Mouse (Mus musculus): ENCODE measurements at regions not wholly inside any gene's neighbourhood (a gene's known extent, or its start where the extent isn't known, plus 50 kb on each side); places are given as distances from the start of the nearest gene placed in this dataset. TPM values are rescaled to one million over a fixed set of nuclear protein-coding genes. Genes with fewer than 3 reads are reported as not detected.

- H3K9me3 ChIP-seq (replicated peaks) = 0 out of 2 replicates have a peak, but pooled peaks cover 2% of the 10 kb centered on the region
- H3K36me3 ChIP-seq = no peaks in the 10 kb centered on the region
- no peaks in the 10 kb centered on the region for H3K27me3 ChIP-seq (replicated peaks)
- H3K27ac ChIP-seq (replicated peaks) = no peak overlapping the region
- WGBS = 16% methylated on average over 6 of the region's 6 CpGs
- ATAC-seq (ENCODE audit: low FRiP score) = no peak
- no peak overlapping the region for H3K9ac ChIP-seq (replicated peaks)
- H3K4me2 ChIP-seq = no peak overlapping the region
- H3K4me1 ChIP-seq = peaks cover 6% of the 10 kb centered on the region; the same call in 1 of the 2 replicates
- no peak overlapping the region for H3K4me3 ChIP-seq (replicated peaks)
These were observed 677.8 kb upstream of the Tmpo start for GRCm38 (mm10) chr10:91858711-91859595.

- 55% methylated on average over 3 of the region's 3 CpGs for WGBS
- no peak for ATAC-seq (ENCODE audit: low FRiP score)
- no peaks in the 10 kb centered on the region for H3K4me1 ChIP-seq
These were observed 646.0 kb upstream of the Tmpo start for GRCm38 (mm10) chr10:91827074-91827473.

GRCm38 (mm10) chr10:91823499-91823898 is 642.4 kb upstream of the Tmpo start:
- no peak overlapping the region for H3K4me3 ChIP-seq (replicated peaks)
- 92% methylated on average over 5 of the region's 5 CpGs for WGBS

More at GRCm38 (mm10) chr10:91827074-91827473, 646.0 kb upstream of the Tmpo start:
- no peaks in the 10 kb centered on the region for H3K36me3 ChIP-seq
- H3K9ac ChIP-seq (replicated peaks) = no peak overlapping the region
- no peaks in the 10 kb centered on the region for H3K27me3 ChIP-seq (replicated peaks)
- H3K9me3 ChIP-seq (replicated peaks) = no peaks in the 10 kb centered on the region
- no peak overlapping the region for H3K27ac ChIP-seq (replicated peaks)
- no peak overlapping the region for H3K4me3 ChIP-seq (replicated peaks)
- no peak overlapping the region for H3K4me2 ChIP-seq

GRCm38 (mm10) chr10:91804870-91805269 is 623.8 kb upstream of the Tmpo start:
- H3K9me3 ChIP-seq (replicated peaks) = no peaks in the 10 kb centered on the region
- no peak overlapping the region for H3K4me3 ChIP-seq (replicated peaks)
- H3K27ac ChIP-seq (replicated peaks) = no peak overlapping the region
- no peak for ATAC-seq (ENCODE audit: low FRiP score)
- H3K9ac ChIP-seq (replicated peaks) = no peak overlapping the region
- no peaks in the 10 kb centered on the region for H3K4me1 ChIP-seq
- H3K27me3 ChIP-seq (replicated peaks) = no peaks in the 10 kb centered on the region
- WGBS = 79% methylated on average over 3 of the region's 3 CpGs
- H3K4me2 ChIP-seq = no peak overlapping the region
- H3K36me3 ChIP-seq = no peaks in the 10 kb centered on the region

More at GRCm38 (mm10) chr10:91823499-91823898, 642.4 kb upstream of the Tmpo start:
- no peak overlapping the region for H3K27ac ChIP-seq (replicated peaks)
- H3K36me3 ChIP-seq = no peaks in the 10 kb centered on the region
- H3K9ac ChIP-seq (replicated peaks) = no peak overlapping the region
- no peaks in the 10 kb centered on the region for H3K4me1 ChIP-seq
- no peaks in the 10 kb centered on the region for H3K27me3 ChIP-seq (replicated peaks)
- H3K9me3 ChIP-seq (replicated peaks) = no peaks in the 10 kb centered on the region
- no peak for ATAC-seq (ENCODE audit: low FRiP score)
- no peak overlapping the region for H3K4me2 ChIP-seq

MicroRNA genes in the stretch of these regions (microRNA counts, 519-probe panel; counts per million panel counts)
- 4,760 counts per million, percentile 99 among the panel's probes with 10 or more counts for microRNA mmu-miR-135a

Small RNA genes lying in the stretch of these regions (microRNA-seq; reads per million reads assigned to microRNA genes)
- gene Gm22582 (not detected), gene Mir1251 (126 reads per million, percentile 57 among the genes with 10 or more reads in this experiment), gene Mir135a-2 (116 reads per million, percentile 56 among the genes with 10 or more reads in this experiment)
